Mouse (Mus musculus) embryonic fibroblast, embryonic 13.5 days (primary cell): ENCODE measurements at regions not wholly inside any gene's neighbourhood (a gene's known extent, or its start where the extent isn't known, plus 50 kb on each side); places are given as distances from the start of the nearest gene placed in this dataset.

Experiments
- H3K27ac ChIP-seq: 2 replicates; pipeline ENCODE4 v1.5.1; 2012; ENCODE audit warnings: low read length, control low read depth, inconsistent platforms; ENCODE audit not compliant: insufficient read depth
- H3K4me1 ChIP-seq: 2 replicates; pipeline ENCODE4 v1.6.1; 2011; ENCODE audit warnings: low read length; ENCODE audit not compliant: control insufficient read depth, insufficient read depth
- H3K4me3 ChIP-seq: 2 replicates; pipeline ENCODE4 v1.5.1; 2011; ENCODE audit warnings: mild to moderate bottlenecking, control low read depth, low read length; ENCODE audit not compliant: insufficient read depth
- CTCF ChIP-seq: IDR thresholded peaks from 2 replicates; pipeline ENCODE4 v1.5.1; 2011; ENCODE audit warnings: mild to moderate bottlenecking, control low read depth, low read length, moderate library complexity, borderline replicate concordance; ENCODE audit not compliant: insufficient read depth
- POLR2A ChIP-seq: IDR thresholded peaks from 2 replicates; pipeline ENCODE4 v1.6.1; 2011; ENCODE audit warnings: low read depth, mild to moderate bottlenecking, control low read depth, low read length, moderate library complexity

GRCm38 (mm10) chr8:34686371-34686770 lies 574.8 kb upstream of the Gm10131 start:
- Histone ChIP-seq H3K4me1 (peaks cover 2% of the 10 kb centered on the region; the same call in 1 of the 2 replicates), H3K4me3 (no peak overlapping the region), H3K27ac (no peak overlapping the region)
- TF ChIP-seq POLR2A (no peak), CTCF (no peak)

GRCm38 (mm10) chr8:34684683-34685082 lies 573.1 kb upstream of the Gm10131 start:
- H3K27ac ChIP-seq, result no peak overlapping the region
- peaks cover 5% of the 10 kb centered on the region; the same call in 1 of the 2 replicates for H3K4me1 ChIP-seq
- no peak for TF ChIP-seq POLR2A
- no peak for TF ChIP-seq CTCF
- H3K4me3 ChIP-seq, result no peak overlapping the region

GRCm38 (mm10) chr8:34683173-34683572 lies 571.6 kb upstream of the Gm10131 start:
- Histone ChIP-seq H3K4me3 (no peak overlapping the region), H3K4me1 (0 out of 2 replicates have a peak, but pooled peaks cover 3% of the 10 kb centered on the region), H3K27ac (no peak overlapping the region)
- TF ChIP-seq POLR2A, result no peak

GRCm38 (mm10) chr8:34682221-34682620 lies 570.7 kb upstream of the Gm10131 start:
- no peak for TF ChIP-seq POLR2A
- no peak for TF ChIP-seq CTCF
- Histone ChIP-seq H3K4me3 (no peak overlapping the region), H3K27ac (no peak overlapping the region), H3K4me1 (0 out of 2 replicates have a peak, but pooled peaks cover 3% of the 10 kb centered on the region)

GRCm38 (mm10) chr8:34679565-34680291 lies 568.2 kb upstream of the Gm10131 start:
- Histone ChIP-seq H3K27ac (no peak overlapping the region), H3K4me1 (peaks cover 8% of the 10 kb centered on the region; the same call in 1 of the 2 replicates), H3K4me3 (no peak overlapping the region)
- TF ChIP-seq POLR2A, result no peak
- no peak for TF ChIP-seq CTCF

- H3K4me1 ChIP-seq, result peaks cover 8% of the 10 kb centered on the region; the same call in 1 of the 2 replicates
- H3K4me3 ChIP-seq, result no peak overlapping the region
- no peak overlapping the region for H3K27ac ChIP-seq
- TF ChIP-seq CTCF (no peak), POLR2A (no peak)
Observed at GRCm38 (mm10) chr8:34678879-34679278, 567.3 kb upstream of the Gm10131 start.

GRCm38 (mm10) chr8:34671716-34672115 lies 560.2 kb upstream of the Gm10131 start:
- H3K27ac ChIP-seq, result no peak overlapping the region
- H3K4me3 ChIP-seq, result no peak overlapping the region
- H3K4me1 ChIP-seq, result peaks cover 6% of the 10 kb centered on the region; the same call in 1 of the 2 replicates
- TF ChIP-seq POLR2A (no peak), CTCF (no peak)

GRCm38 (mm10) chr8:34670930-34671715 lies 559.6 kb upstream of the Gm10131 start:
- TF ChIP-seq POLR2A, result no peak
- no peak for TF ChIP-seq CTCF
- H3K27ac ChIP-seq, result no peak overlapping the region
- peaks cover 6% of the 10 kb centered on the region; the same call in 1 of the 2 replicates for H3K4me1 ChIP-seq
- no peak overlapping the region for H3K4me3 ChIP-seq

- TF ChIP-seq POLR2A (no peak), CTCF (no peak)
- H3K4me3 ChIP-seq, result no peak overlapping the region
Observed at GRCm38 (mm10) chr8:34669146-34669545, 557.6 kb upstream of the Gm10131 start.

GRCm38 (mm10) chr8:34664429-34664828 lies 552.9 kb upstream of the Gm10131 start:
- Histone ChIP-seq H3K4me1 (no peaks in the 10 kb centered on the region; the same call in 1 of the 2 replicates), H3K27ac (no peak overlapping the region), H3K4me3 (no peak overlapping the region)
- TF ChIP-seq CTCF, result no peak
- no peak for TF ChIP-seq POLR2A

More at GRCm38 (mm10) chr8:34669146-34669545, 557.6 kb upstream of the Gm10131 start:
- Histone ChIP-seq H3K27ac (no peak overlapping the region), H3K4me1 (no peaks in the 10 kb centered on the region)
